Mouse (Mus musculus) gonadal fat pad, adult 2 months (tissue): ENCODE measurements around the gene 1700029J07Rik. TPM values are rescaled to one million over a fixed set of nuclear protein-coding genes. Genes with fewer than 3 reads are reported as not detected.

Source experiments
- DNase-seq: peaks from one replicate; pipeline ENCODE4 v3.0.0-alpha.2; 2012; ENCODE audit warnings: low read depth
- polyA plus RNA-seq: library from polyadenylated mRNA; depleted of rRNA; stranded (reverse); fragments of >200 nt; gene quantifications from 2 replicates; pipeline ENCODE4 v1.2.3, GENCODE M21; 2012; rRNA removed

Gene 1700029J07Rik
- polyA plus RNA-seq: 1.6 and 1.8 TPM in 2 replicates

- DNase-seq: peak; percentile 83
Measured at GRCm38 (mm10) chr8:45975126-45975836, at the start of gene 1700029J07Rik, which contains the start of gene Ufsp2. TSS of gene 1700029J07Rik (minus strand) at chr8:45975252. TSS of gene Ufsp2 (plus strand) at chr8:45975528.

GRCm38 (mm10) chr8:46024392-46024791 is 49.3 kb upstream of the 1700029J07Rik start:
- no peak for DNase-seq

- no peak for DNase-seq
Measured at GRCm38 (mm10) chr8:46022758-46023157, 47.7 kb upstream of the 1700029J07Rik start.

- DNase-seq: no peak
Measured at GRCm38 (mm10) chr8:46022203-46022602, 47.2 kb upstream of the 1700029J07Rik start.

DNA sequence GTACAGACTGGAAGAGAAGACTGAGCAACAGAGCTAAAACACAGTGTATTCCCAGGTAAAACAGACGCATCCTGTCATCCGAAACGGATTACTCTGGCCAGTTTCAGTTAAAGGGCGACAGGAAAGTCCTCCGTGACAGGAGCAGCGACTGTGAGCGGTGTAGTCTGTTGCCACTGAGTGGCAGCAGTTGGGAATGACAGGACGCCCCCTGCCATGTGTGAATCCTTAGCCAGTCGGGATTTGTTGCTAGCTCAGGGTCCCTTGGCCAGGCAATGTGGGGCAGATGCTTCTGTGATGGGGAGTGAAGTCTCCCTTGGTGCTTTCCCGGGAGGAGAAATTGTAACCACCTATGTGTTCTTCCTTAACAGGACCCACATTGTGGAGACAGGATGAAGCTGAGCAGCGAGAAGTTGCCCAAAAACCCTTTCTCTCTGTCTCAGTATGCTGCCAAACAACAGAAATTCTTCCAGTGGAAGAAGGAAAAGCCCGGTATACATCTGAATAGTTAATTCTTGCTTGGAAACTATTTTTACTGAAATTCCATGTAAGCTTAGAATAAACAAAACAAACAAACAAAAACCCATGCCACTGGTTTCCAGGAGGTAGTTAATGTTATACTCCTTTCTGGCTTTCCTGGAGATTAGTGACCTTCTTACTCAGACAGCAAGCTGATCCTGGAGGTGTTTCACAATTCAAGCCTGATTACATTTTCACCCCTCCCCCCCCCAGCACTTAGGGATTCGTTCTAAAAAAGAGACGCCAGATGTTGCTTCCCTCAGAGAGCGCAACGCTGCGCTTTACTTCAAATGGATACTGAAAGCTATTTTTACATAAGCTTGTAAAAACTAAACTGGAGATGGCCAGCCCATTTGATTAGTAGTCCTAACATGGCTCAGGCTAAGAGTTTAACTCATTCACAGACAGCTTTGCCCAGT is 36.0 kb upstream of the 1700029J07Rik start:
- DNase-seq: no peak

DNA sequence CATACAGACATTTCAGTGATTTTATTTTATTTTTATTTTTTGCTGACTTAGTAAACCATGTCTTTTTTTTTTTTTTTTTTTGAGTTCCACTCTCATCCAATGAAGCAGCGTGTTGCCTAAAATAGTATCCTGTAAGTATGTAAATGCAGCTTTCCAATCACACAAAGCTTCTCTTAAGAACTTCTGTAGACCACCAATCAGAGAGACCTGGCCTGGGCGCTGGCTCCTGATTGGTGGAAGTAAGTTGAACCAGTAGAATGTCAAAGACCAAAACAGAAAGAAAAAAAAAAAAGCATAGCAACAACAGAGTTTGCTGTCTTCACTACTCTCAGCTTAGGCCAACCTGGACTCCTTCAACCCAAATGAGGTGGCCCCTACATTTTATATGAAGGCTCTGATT is 35.3 kb upstream of the 1700029J07Rik start:
- no peak for DNase-seq

- DNase-seq: no peak
Measured at GRCm38 (mm10) chr8:46007050-46007672, 32.1 kb upstream of the 1700029J07Rik start.

GRCm38 (mm10) chr8:46005596-46005995 is 30.5 kb upstream of the 1700029J07Rik start, which contains the start of gene Ankrd37:
TSS of gene Ankrd37 (minus strand) at chr8:46005707.
- DNase-seq: no peak

- no peak for DNase-seq
Measured at GRCm38 (mm10) chr8:45999784-46000705, 25.0 kb upstream of the 1700029J07Rik start.

GRCm38 (mm10) chr8:45999138-45999783 is 24.2 kb upstream of the 1700029J07Rik start, which contains the start of gene Lrp2bp:
TSS of gene Lrp2bp (plus strand) at chr8:45999303.
- no peak for DNase-seq

DNA sequence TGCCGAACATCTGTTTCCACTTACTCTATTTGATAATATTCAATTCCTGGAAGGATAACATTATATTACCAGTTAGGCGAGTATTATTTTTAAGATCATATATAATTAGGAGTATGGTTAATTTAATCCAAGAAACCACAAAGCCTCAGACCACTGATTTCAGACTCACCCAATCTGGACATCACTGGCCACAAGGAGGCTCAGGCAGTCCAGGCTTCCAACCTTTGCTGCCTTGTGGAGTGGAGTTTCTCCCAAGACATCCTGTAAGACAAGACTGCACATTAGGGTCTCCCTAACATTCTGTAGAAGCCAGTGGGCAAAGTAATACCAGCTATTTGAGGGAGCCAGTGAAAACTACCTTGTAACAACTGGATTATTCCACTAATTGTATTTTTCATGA is 23.2 kb upstream of the 1700029J07Rik start:
- DNase-seq: no peak

- no peak for DNase-seq
Measured at GRCm38 (mm10) chr8:45995576-45995975, 20.5 kb upstream of the 1700029J07Rik start.

GRCm38 (mm10) chr8:45994111-45994510 is 19.1 kb upstream of the 1700029J07Rik start:
- DNase-seq: no peak

DNA sequence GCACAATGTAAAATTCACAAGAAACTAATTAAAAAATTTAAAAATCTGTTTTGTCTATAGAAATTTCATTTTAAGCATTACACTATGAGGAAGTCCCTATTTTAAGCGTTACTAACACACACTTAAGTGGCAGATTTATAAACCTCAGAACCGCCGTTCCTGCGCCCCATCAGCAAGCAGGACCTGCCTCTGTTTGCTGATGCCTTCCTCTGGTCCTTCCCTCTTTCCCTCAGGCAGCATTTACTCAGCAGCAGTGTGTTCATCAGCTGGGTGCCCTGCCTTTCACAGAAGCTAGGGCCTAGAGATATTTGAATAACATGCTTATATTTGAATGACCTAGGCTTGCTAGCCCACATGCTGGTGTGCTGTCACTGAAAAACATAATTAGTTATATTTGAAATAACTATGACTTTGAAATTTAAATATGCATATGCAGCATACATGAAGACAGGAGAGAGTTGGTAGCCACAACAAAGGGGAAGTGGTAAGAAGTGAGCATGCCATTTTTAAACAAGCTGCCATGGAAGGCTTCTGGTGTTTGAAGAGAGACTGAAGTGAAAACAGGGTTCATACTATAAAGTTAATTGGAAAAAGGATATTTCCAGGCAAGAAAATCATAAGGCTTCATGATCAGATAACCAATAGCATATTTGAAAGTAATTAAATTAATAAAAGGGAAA is 15.7 kb upstream of the 1700029J07Rik start:
- DNase-seq: no peak

DNA sequence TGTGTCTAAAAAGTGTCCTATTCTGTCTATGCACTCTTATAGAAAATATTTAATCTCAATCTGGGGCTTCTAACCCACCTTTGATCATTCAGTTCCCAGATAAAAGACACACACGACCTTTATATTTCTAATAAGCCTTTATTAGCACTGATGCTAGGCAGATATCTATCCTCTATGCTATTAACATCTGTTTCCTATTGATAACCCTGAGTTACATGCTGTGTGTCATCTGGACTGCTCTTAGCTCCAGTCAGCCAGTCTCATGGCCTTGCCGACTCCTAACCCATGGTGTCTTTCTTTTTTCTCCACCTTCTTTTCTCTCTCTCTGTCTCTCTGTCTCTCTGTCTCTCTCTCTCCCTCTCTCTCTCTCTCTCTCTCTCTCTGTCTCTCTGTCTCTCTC is 13.1 kb upstream of the 1700029J07Rik start:
- DNase-seq: no peak

GRCm38 (mm10) chr8:45986665-45987064 is 11.6 kb upstream of the 1700029J07Rik start:
- no peak for DNase-seq

DNA sequence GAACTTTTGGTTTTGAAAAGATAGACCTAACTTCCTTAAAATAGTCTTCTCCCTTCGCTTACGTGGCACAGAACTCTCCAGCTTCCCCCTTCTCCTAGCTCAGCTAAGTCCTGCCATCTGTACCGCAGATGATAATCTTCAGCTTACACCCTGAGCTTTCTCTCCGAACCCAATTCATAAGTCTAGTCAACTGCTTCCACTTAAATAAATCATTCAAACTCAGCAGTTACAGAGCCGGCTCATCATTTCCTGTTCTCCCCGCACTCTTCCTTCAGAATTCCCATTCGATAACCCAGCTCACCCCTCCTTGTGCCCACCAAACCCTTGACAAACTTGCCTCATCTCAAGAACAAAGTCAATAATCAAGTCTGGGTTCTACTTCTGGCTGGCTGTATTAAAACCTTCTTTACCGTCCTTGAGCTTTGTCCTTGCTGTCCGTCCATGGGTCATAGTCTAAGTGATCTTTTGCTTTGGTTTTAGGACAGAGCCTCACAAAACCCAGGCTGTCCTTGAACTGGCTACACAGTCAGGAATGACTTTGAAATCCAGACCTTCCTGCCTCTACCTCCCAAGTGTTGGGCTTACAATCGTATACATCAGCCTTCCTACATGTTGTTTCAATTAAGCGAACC is 901 bp upstream of the 1700029J07Rik start:
- DNase-seq: no peak

DNA sequence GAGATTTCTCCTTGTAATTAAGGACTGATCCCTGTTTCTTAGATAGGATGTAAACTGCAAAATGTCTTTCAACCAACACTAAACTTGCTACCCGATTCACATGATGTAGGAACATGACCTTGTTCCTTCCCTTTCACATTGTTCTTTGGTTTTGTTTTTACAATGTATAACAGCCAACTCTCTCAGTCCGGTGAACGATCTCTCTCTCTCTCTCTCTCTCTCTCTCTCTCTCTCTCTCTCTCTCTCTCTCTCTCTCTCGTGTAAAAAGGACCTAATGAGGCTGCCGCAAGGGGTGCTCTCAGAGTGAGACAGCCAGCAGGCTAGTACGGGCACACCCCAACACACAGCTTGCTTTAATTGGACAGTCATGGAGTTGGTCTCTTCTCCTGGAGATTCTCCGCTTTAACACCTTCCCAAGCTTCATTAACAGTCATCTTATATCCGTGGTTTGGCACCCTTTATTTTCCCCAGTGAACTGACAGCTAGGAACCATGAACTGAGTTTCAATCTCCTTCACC is 1.0 kb downstream of the 1700029J07Rik start:
- no peak for DNase-seq

- no peak for DNase-seq
Measured at GRCm38 (mm10) chr8:45970894-45971293, 4.2 kb downstream of the 1700029J07Rik start.
